Mouse (Mus musculus) heart, adult 2 months (tissue): Measurements from ENCODE around the gene Rae1. TPM values are rescaled to one million over a fixed set of nuclear protein-coding genes. Genes with fewer than 3 reads are reported as not detected.
A peak's percentile ranks its signal among the peaks of the same experiment; 100 is the strongest.

Experiments used
- DNase-seq, 2 experiments: peaks; one replicate each; pipeline ENCODE4 v3.0.0; 2021
- H3K27ac ChIP-seq: fragments of 200-600 bp; 2 replicates; pipeline ENCODE4 v1.8.1; 2022
- H3K27me3 ChIP-seq: fragments of 200-500 bp; 2 replicates; pipeline ENCODE4 v1.6.1; 2012; ENCODE audit warnings: mild to moderate bottlenecking, low read length, inconsistent platforms, mixed read lengths; ENCODE audit not compliant: control insufficient read depth, insufficient read depth
- H3K36me3 ChIP-seq: fragments of 200-500 bp; 2 replicates; pipeline ENCODE4 v1.6.1; 2012; ENCODE audit warnings: low read length, inconsistent platforms; ENCODE audit not compliant: control insufficient read depth, insufficient read depth
- H3K4me1 ChIP-seq: fragments of 200-500 bp; 2 replicates; pipeline ENCODE4 v1.6.1; 2011; ENCODE audit warnings: low read length; ENCODE audit not compliant: control insufficient read depth, insufficient read depth
- H3K4me3 ChIP-seq: fragments of 200-600 bp; 2 replicates; pipeline ENCODE4 v1.8.1; 2022
- H3K79me2 ChIP-seq: fragments of 200-500 bp; replicated peaks from 2 replicates; pipeline ENCODE4 v1.6.1; 2012; ENCODE audit warnings: mild to moderate bottlenecking, inconsistent platforms, low read length, moderate library complexity, mixed read lengths; ENCODE audit not compliant: control insufficient read depth, insufficient read depth
- H3K9ac ChIP-seq: fragments of 200-500 bp; 2 replicates; pipeline ENCODE4 v1.6.1; 2012; ENCODE audit warnings: low read depth, mild to moderate bottlenecking, control low read depth, inconsistent platforms, low read length, mixed read lengths
- CTCF ChIP-seq: fragments of 200-600 bp; IDR thresholded peaks from 2 replicates; pipeline ENCODE4 v1.8.1; 2022; ENCODE audit warnings: antibody characterized with exemption, mild to moderate bottlenecking, moderate library complexity
- EP300 ChIP-seq: fragments of 200-500 bp; IDR thresholded peaks from 2 replicates; pipeline ENCODE4 v1.6.1; 2011; ENCODE audit warnings: low read depth, low read length, control low read depth; ENCODE audit not compliant: insufficient read depth
- POLR2A ChIP-seq: fragments of 200-500 bp; IDR thresholded peaks from 2 replicates; pipeline ENCODE4 v1.6.1; 2011; ENCODE audit warnings: mild to moderate bottlenecking, low read depth, low read length, control low read depth; ENCODE audit not compliant: insufficient read depth
- WGBS: fragments of 180-500 bp; shearing (Covaris S2); methylation state at CpG from one replicate; pipeline ENCODE4 v1.1.7; 2018; 5-methylcytosine and 5-hydroxymethylcytosine counted together
- intact Hi-C: fragments of 180-260 bp; cut with DNase I; formaldehyde crosslinking; loops from one replicate; pipeline ENCODE4 v1.15.1; 2025
- polyA plus RNA-seq: library from polyadenylated mRNA; depleted of rRNA; stranded (reverse); fragments of >200 nt; gene quantifications from 2 replicates; pipeline ENCODE4 v1.2.3, GENCODE M21; 2012
- total RNA-seq, 2 experiments: library from RNA; stranded (reverse); gene quantifications; 2 replicates each; pipeline ENCODE4 v1.2.3; 2021

Gene Rae1
- total and polyA plus RNA-seq, 3 experiments = 22.8 to 27.8 (median 23.0) TPM

- Histone ChIP-seq H3K79me2 (no peaks in the 10 kb centered on the region), H3K4me1 (no peaks in the 10 kb centered on the region), H3K36me3 (no peaks in the 10 kb centered on the region), H3K27me3 (no peaks in the 10 kb centered on the region), H3K9ac (no peak overlapping the region), H3K4me3 (no peak overlapping the region), H3K27ac (no peak overlapping the region)
- no peak for DNase-seq
- TF ChIP-seq POLR2A = no peak
- TF ChIP-seq EP300 = no peak
- no peak for TF ChIP-seq CTCF
- 59% methylated on average over 13 of the region's 13 CpGs for WGBS
- intact Hi-C loops = no loop called here
These were observed 40.7 kb upstream of the Rae1 start for GRCm38 (mm10) chr2:172959006-172959768.

GRCm38 (mm10) chr2:172960350-172960749, 39.6 kb upstream of the Rae1 start:
- intact Hi-C loops = no loop called here
- WGBS = 83% methylated on average over 3 of the region's 3 CpGs
- Histone ChIP-seq H3K9ac (no peak overlapping the region), H3K4me3 (no peak overlapping the region), H3K79me2 (no peaks in the 10 kb centered on the region), H3K27me3 (no peaks in the 10 kb centered on the region), H3K4me1 (no peaks in the 10 kb centered on the region), H3K27ac (no peak overlapping the region), H3K36me3 (no peaks in the 10 kb centered on the region)
- DNase-seq = no peak
- no peak for TF ChIP-seq POLR2A
- TF ChIP-seq CTCF = peak; percentile 17

GRCm38 (mm10) chr2:172961211-172961610, 38.7 kb upstream of the Rae1 start:
- H3K27ac ChIP-seq = no peak overlapping the region
- no peak for DNase-seq
- no peak for TF ChIP-seq EP300
- TF ChIP-seq CTCF = no peak
- TF ChIP-seq POLR2A = no peak
- intact Hi-C loops = no loop called here
- WGBS = 51% methylated on average over 6 of the region's 6 CpGs
- no peaks in the 10 kb centered on the region for H3K27me3 ChIP-seq
- H3K36me3 ChIP-seq = no peaks in the 10 kb centered on the region
- H3K4me1 ChIP-seq = no peaks in the 10 kb centered on the region
- no peak overlapping the region for H3K4me3 ChIP-seq
- H3K79me2 ChIP-seq = no peaks in the 10 kb centered on the region
- no peak overlapping the region for H3K9ac ChIP-seq

- Histone ChIP-seq H3K27ac (no peak overlapping the region), H3K4me1 (no peaks in the 10 kb centered on the region), H3K79me2 (no peaks in the 10 kb centered on the region), H3K9ac (no peak overlapping the region), H3K36me3 (no peaks in the 10 kb centered on the region), H3K4me3 (no peak overlapping the region), H3K27me3 (no peaks in the 10 kb centered on the region)
- intact Hi-C loops = no loop called here
- no peak for DNase-seq
- WGBS = 48% methylated on average over 11 of the region's 11 CpGs
- TF ChIP-seq POLR2A = no peak
- TF ChIP-seq CTCF = no peak
These were observed 34.7 kb upstream of the Rae1 start for GRCm38 (mm10) chr2:172965249-172965648.

GRCm38 (mm10) chr2:172966480-172966879, 33.4 kb upstream of the Rae1 start:
- Histone ChIP-seq H3K9ac (no peak overlapping the region), H3K36me3 (no peaks in the 10 kb centered on the region), H3K4me3 (no peak overlapping the region), H3K27me3 (no peaks in the 10 kb centered on the region), H3K79me2 (no peaks in the 10 kb centered on the region), H3K27ac (no peak overlapping the region), H3K4me1 (no peaks in the 10 kb centered on the region)
- no peak for TF ChIP-seq CTCF
- intact Hi-C loops = no loop called here
- 65% methylated on average over 5 of the region's 5 CpGs for WGBS
- DNase-seq = no peak

- TF ChIP-seq POLR2A (no peak), CTCF (no peak), EP300 (no peak)
- no peak overlapping the region for H3K9ac ChIP-seq
- no peak overlapping the region for H3K4me3 ChIP-seq
- H3K79me2 ChIP-seq = no peaks in the 10 kb centered on the region
- no peak overlapping the region for H3K27ac ChIP-seq
- H3K36me3 ChIP-seq = no peaks in the 10 kb centered on the region
- 84% methylated on average over 2 of the region's 2 CpGs for WGBS
- H3K4me1 ChIP-seq = no peaks in the 10 kb centered on the region; the same call in 1 of the 2 replicates
- H3K27me3 ChIP-seq = no peaks in the 10 kb centered on the region
- no peak for DNase-seq
- intact Hi-C loops = no loop called here
These were observed 28.1 kb upstream of the Rae1 start for GRCm38 (mm10) chr2:172971865-172972264.
